Mouse (Mus musculus): ENCODE results near the gene Aifm1. TPM values are rescaled to one million over a fixed set of nuclear protein-coding genes. Genes with fewer than 3 reads are reported as not detected.

The Aifm1 gene
- total RNA-seq (2023) = 10 to 100 TPM; 16.5 to 17.9 TPM

DNA sequence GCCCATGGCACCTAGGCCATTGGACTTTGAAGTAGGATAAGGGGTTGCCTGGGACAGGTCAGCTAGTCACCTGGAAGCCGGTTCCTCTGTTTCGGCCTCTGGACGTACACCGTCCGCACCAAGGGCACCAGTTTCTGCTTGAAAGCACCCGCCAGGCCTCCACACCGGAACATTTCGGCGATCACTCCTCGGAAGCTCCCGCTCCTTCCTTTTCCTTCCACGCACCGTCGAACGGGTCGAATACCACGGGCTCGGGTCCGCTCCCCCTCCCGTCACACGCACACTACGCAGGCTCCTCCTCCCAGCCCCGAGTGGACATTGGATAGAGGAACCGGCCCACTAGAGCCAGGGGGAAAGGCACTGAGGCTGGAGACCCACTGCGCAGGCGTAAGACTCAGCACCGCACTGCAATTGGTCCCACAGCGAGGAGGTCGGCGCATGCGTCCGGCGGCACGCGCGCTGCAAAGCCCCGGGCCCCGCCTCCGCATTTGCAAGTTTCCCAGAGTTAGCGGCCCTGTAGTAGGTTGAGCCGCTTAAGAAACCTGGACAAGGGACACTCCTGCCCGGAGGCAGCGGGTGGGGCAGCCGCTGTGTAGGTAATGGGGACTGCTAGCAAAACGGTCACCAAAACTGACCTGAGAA, at the start of gene Aifm1:
Aifm1 (minus strand) TSS at position 398 of the 642 bp plus-strand sequence.

DNA sequence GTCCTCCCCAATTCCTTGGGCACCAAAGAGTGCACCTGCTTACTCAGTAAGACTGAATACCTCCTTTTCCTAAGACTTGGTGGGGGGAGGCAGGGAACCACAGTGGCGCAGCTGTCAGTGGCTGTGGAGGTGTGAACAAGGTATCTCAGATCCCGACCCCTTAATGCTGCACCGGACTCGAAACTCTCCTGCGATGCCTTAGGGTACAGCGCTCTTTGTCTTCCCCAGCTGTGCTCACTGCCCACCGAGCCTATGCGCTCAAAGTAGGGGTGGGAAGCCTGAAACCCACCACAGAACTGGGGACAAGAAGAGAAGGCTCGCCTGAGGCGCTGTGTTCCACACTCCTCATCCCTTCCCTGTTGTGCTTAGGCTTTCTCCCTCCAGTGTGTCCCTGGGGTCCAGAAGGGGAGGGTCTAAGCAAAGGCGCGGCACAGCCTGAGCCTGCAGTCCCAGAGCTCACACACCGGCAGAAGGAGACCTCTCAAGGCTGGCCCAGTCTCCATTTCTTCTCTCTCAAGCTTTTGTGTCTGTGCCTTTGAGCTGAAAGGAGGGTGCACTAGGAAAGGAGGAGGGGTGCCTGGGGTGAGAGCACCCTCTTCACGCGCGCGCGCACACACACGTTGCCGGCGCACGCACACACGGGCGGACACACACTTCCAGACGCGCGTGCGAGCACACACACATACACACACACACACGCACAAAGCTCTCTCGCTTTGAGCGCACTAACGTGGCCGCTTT, 5.6 kb upstream of the Aifm1 start, which contains the start of gene Rab33a:
Rab33a (plus strand) TSS at position 478 of the 741 bp plus-strand sequence.

DNA sequence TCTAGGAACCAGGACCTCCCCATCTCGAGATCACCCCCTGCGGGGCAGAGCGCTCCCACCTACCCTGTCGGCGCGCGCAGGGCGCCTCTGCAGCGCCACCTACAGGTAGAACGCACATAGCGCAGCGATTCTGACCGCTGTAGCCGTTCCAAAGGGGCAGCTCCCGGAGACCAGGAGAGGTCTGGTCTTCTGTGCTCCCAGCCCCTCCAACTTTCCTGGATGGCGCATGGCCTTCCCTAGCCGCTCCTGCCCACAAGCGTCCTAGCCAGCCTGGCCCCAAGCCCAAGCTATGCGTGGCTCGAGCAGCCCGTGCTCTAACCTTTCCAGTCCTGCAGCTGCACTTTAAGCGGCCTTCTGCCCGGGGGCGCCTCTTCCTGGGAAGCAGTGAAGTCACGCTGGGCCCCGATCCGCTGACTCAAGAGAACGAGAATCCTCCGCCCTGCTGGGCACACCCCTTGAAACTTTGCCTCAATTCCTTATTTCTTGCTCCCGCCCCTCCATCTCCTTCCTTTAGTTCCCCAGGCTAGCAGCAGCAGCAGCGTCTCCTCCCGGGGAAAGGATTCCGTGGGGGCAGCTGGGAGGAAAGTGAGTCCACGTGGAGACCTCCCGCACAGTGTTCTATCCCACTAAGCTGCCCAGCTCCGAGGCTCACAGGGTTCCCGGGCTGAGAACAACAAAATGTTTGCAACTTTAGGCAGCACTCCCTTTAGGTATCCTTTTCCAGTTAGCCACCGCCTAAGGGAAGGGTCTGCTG, 50.4 kb downstream of the Aifm1 start, which contains the start of gene Elf4:
Elf4 (minus strand) TSS at position 379 of the 754 bp plus-strand sequence.

Other genes with a start within 250 kb of the Aifm1 start
- gene Bcorl1, start 172.2 kb downstream of the Aifm1 start, total RNA-seq (2023) = 10 to 100 TPM; 21.3 to 26.5 TPM
- gene Elf4, start 50.4 kb downstream of the Aifm1 start, total RNA-seq (2023) = 10 to 100 TPM; 87.3 to 90.4 TPM
- not detected for gene Rab33a, start 5.7 kb upstream of the Aifm1 start, total RNA-seq (2023)
- 10 to 100 TPM in 1 of 2 experiments, 1 to 10 TPM in 1; 8.6 to 11.0 TPM for gene Zfp280c, start 80.9 kb upstream of the Aifm1 start, total RNA-seq (2023)
- 1 to 10 TPM; 2.3 to 4.5 TPM for gene Slc25a14, start 109.8 kb upstream of the Aifm1 start, total RNA-seq (2023)
- not detected for gene Gpr119, start 160.9 kb upstream of the Aifm1 start, total RNA-seq (2023)
- gene Rbmx2, start 181.4 kb upstream of the Aifm1 start, total RNA-seq (2023) = 1 to 10 TPM; 5.3 to 5.4 TPM